Mouse (Mus musculus): Measurements from ENCODE around the gene Aoc3. TPM values are rescaled to one million over a fixed set of nuclear protein-coding genes. Genes with fewer than 3 reads are reported as not detected.

The Aoc3 gene
- polyA plus RNA-seq, 1 experiment from 2014 or later, result 0.14 TPM

Small RNAs within 50 kb of the gene (microRNA-seq; reads per million reads assigned to microRNA genes)
- not detected for gene Gm25593

Other genes starting within 250 kb of the Aoc3 start
- gene Coasy, start 248.0 kb upstream of the Aoc3 start, polyA plus RNA-seq (2015; fragmentation: Nextera tagmentation; extraction: Ambion mirVana), result 40.6 and 42.4 TPM in 2 replicates
- gene Mlx, start 243.3 kb upstream of the Aoc3 start, polyA plus RNA-seq (2015; fragmentation: Nextera tagmentation; extraction: Ambion mirVana), result 85.1 and 90.0 TPM in 2 replicates
- gene Psmc3ip, start 235.2 kb upstream of the Aoc3 start, polyA plus RNA-seq (2015; fragmentation: Nextera tagmentation; extraction: Ambion mirVana), result 21.3 and 22.5 TPM in 2 replicates
- 23.6 and 25.5 TPM in 2 replicates for gene Retreg3, start 210.7 kb upstream of the Aoc3 start, polyA plus RNA-seq (2015; fragmentation: Nextera tagmentation; extraction: Ambion mirVana)
- 78.0 and 79.8 TPM in 2 replicates for gene Tubg1, start 210.7 kb upstream of the Aoc3 start, polyA plus RNA-seq (2015; fragmentation: Nextera tagmentation; extraction: Ambion mirVana)
- gene Tubg2, start 174.7 kb upstream of the Aoc3 start, polyA plus RNA-seq (2015; fragmentation: Nextera tagmentation; extraction: Ambion mirVana), result 48.0 and 53.1 TPM in 2 replicates
- 7.5 and 8.0 TPM in 2 replicates for gene Cntnap1, start 160.1 kb upstream of the Aoc3 start, polyA plus RNA-seq (2015; fragmentation: Nextera tagmentation; extraction: Ambion mirVana)
- 9.5 and 11.8 TPM in 2 replicates for gene Plekhh3, start 159.3 kb upstream of the Aoc3 start, polyA plus RNA-seq (2015; fragmentation: Nextera tagmentation; extraction: Ambion mirVana)
- gene Ccr10, start 155.2 kb upstream of the Aoc3 start, polyA plus RNA-seq (2015; fragmentation: Nextera tagmentation; extraction: Ambion mirVana), result 0.63 and 0.70 TPM in 2 replicates
- gene Ezh1, start 104.1 kb upstream of the Aoc3 start, polyA plus RNA-seq (2015; fragmentation: Nextera tagmentation; extraction: Ambion mirVana), result 26.5 and 27.4 TPM in 2 replicates
- gene Ramp2, start 84.6 kb upstream of the Aoc3 start, polyA plus RNA-seq (2015; fragmentation: Nextera tagmentation; extraction: Ambion mirVana), result 96.5 and 98.8 TPM in 2 replicates
- gene Vps25, start 76.9 kb upstream of the Aoc3 start, polyA plus RNA-seq (2015; fragmentation: Nextera tagmentation; extraction: Ambion mirVana), result 118 and 124 TPM in 2 replicates
- gene Wnk4, start 70.0 kb upstream of the Aoc3 start, polyA plus RNA-seq (2015; fragmentation: Nextera tagmentation; extraction: Ambion mirVana), result 8.5 and 9.5 TPM in 2 replicates
- 1.0 and 1.2 TPM in 2 replicates for gene Cntd1, start 51.6 kb upstream of the Aoc3 start, polyA plus RNA-seq (2015; fragmentation: Nextera tagmentation; extraction: Ambion mirVana)
- gene Coa3, start 51.5 kb upstream of the Aoc3 start, polyA plus RNA-seq (2015; fragmentation: Nextera tagmentation; extraction: Ambion mirVana), result 223 and 225 TPM in 2 replicates
- gene Becn1, start 28.3 kb upstream of the Aoc3 start, polyA plus RNA-seq (2015; fragmentation: Nextera tagmentation; extraction: Ambion mirVana), result 173 and 175 TPM in 2 replicates
- 115 and 116 TPM in 2 replicates for gene Psme3, start 14.4 kb upstream of the Aoc3 start, polyA plus RNA-seq (2015; fragmentation: Nextera tagmentation; extraction: Ambion mirVana)
- 1.5 and 2.1 TPM in 2 replicates for gene Aoc2, start 5.5 kb upstream of the Aoc3 start, polyA plus RNA-seq (2015; fragmentation: Nextera tagmentation; extraction: Ambion mirVana)
- gene G6pc, start 37.0 kb downstream of the Aoc3 start, polyA plus RNA-seq (2015; fragmentation: Nextera tagmentation; extraction: Ambion mirVana), result not detected in 2 replicates
- gene Aarsd1, start 87.0 kb downstream of the Aoc3 start, polyA plus RNA-seq (2015; fragmentation: Nextera tagmentation; extraction: Ambion mirVana), result 88.8 and 92.0 TPM in 2 replicates
- 7.2 and 7.9 TPM in 2 replicates for gene Gm27029, start 94.2 kb downstream of the Aoc3 start, polyA plus RNA-seq (2015; fragmentation: Nextera tagmentation; extraction: Ambion mirVana)
- gene Rundc1, start 94.5 kb downstream of the Aoc3 start, polyA plus RNA-seq (2015; fragmentation: Nextera tagmentation; extraction: Ambion mirVana), result 32.0 and 33.2 TPM in 2 replicates
- 3.0 and 4.0 TPM in 2 replicates for gene Ptges3l, start 94.7 kb downstream of the Aoc3 start, polyA plus RNA-seq (2015; fragmentation: Nextera tagmentation; extraction: Ambion mirVana)
- gene Rpl27, start 111.7 kb downstream of the Aoc3 start, polyA plus RNA-seq (2015; fragmentation: Nextera tagmentation; extraction: Ambion mirVana), result 228 and 230 TPM in 2 replicates
- 4.3 and 5.2 TPM in 2 replicates for gene Ifi35, start 117.8 kb downstream of the Aoc3 start, polyA plus RNA-seq (2015; fragmentation: Nextera tagmentation; extraction: Ambion mirVana)
- 85.3 and 86.0 TPM in 2 replicates for gene Rnd2, start 134.4 kb downstream of the Aoc3 start, polyA plus RNA-seq (2015; fragmentation: Nextera tagmentation; extraction: Ambion mirVana)
- gene Vat1, start 135.6 kb downstream of the Aoc3 start, polyA plus RNA-seq (2015; fragmentation: Nextera tagmentation; extraction: Ambion mirVana), result 123 and 135 TPM in 2 replicates
- gene Brca1, start 221.3 kb downstream of the Aoc3 start, polyA plus RNA-seq (2015; fragmentation: Nextera tagmentation; extraction: Ambion mirVana), result 2.8 and 3.0 TPM in 2 replicates
- 87.6 and 92.4 TPM in 2 replicates for gene Nbr1, start 221.5 kb downstream of the Aoc3 start, polyA plus RNA-seq (2015; fragmentation: Nextera tagmentation; extraction: Ambion mirVana)

All from hindbrain, embryonic 15.5 days (tissue).